Mouse (Mus musculus) hindbrain, embryonic 11.5 days (tissue): Measurements from ENCODE around the gene Bcr. TPM values are rescaled to one million over a fixed set of nuclear protein-coding genes. Genes with fewer than 3 reads are reported as not detected.

Source experiments
- ATAC-seq: fragments of 200-750 bp; cut with Nextera tagmentation; 2 replicates; pipeline ENCODE4 v1.8.0; 2017; ENCODE audit warnings: mild to moderate bottlenecking, moderate TSS enrichment, moderate library complexity; ENCODE audit not compliant: low FRiP score
- DNase-seq: peaks from one replicate; pipeline ENCODE4 v3.0.0-alpha.2; 2015; ENCODE audit warnings: low spot score
- H3K27ac ChIP-seq: fragments of 300-500 bp; sonication (generic); 2 replicates; pipeline ENCODE4 v1.5.1; 2014; ENCODE audit warnings: mild to moderate bottlenecking, low read depth, low read length
- H3K27me3 ChIP-seq: fragments of 300-500 bp; sonication (generic); 2 replicates; pipeline ENCODE4 v1.6.1; 2014; ENCODE audit warnings: mild to moderate bottlenecking, low read length, moderate library complexity, mixed read lengths; ENCODE audit not compliant: control insufficient read depth, insufficient read depth
- H3K36me3 ChIP-seq: fragments of 300-500 bp; sonication (generic); 2 replicates; pipeline ENCODE4 v1.6.1; 2014; ENCODE audit warnings: mild to moderate bottlenecking, low read length, moderate library complexity, mixed read lengths; ENCODE audit not compliant: control insufficient read depth, insufficient read depth
- H3K4me1 ChIP-seq: fragments of 300-500 bp; sonication (generic); replicated peaks from 2 replicates; pipeline ENCODE4 v1.6.1; 2014; ENCODE audit warnings: low read length, mixed read lengths; ENCODE audit not compliant: control insufficient read depth, insufficient read depth
- H3K4me2 ChIP-seq: fragments of 300-500 bp; sonication (generic); replicated peaks from 2 replicates; pipeline ENCODE4 v1.6.1; 2014; ENCODE audit warnings: mild to moderate bottlenecking, low read depth, low read length
- H3K4me3 ChIP-seq: fragments of 300-500 bp; sonication (generic); 2 replicates; pipeline ENCODE4 v1.5.1; 2014; ENCODE audit warnings: low read depth, low read length
- H3K9ac ChIP-seq: fragments of 300-500 bp; sonication (generic); 2 replicates; pipeline ENCODE4 v1.6.1; 2014; ENCODE audit warnings: low read depth, low read length
- H3K9me3 ChIP-seq: fragments of 300-500 bp; sonication (generic); 2 replicates; pipeline ENCODE4 v1.6.1; 2016; ENCODE audit warnings: low read length; ENCODE audit not compliant: control insufficient read depth
- WGBS: fragments of 180-500 bp; shearing (Covaris S2); extraction: QIAGEN DNeasy Blood & Tissue Kit; methylation state at CpG from one replicate; pipeline ENCODE4 v1.1.7; 2014; 5-methylcytosine and 5-hydroxymethylcytosine counted together
- polyA plus RNA-seq: library from polyadenylated mRNA; unstranded; fragments of >200 nt; fragmentation: Nextera tagmentation; extraction: Ambion mirVana; gene quantifications from 2 replicates; pipeline ENCODE4 v1.2.1, GENCODE M21; 2014

Bcr gene
- polyA plus RNA-seq, 1 experiment from 2014 or later: 15.2 TPM

DNA sequence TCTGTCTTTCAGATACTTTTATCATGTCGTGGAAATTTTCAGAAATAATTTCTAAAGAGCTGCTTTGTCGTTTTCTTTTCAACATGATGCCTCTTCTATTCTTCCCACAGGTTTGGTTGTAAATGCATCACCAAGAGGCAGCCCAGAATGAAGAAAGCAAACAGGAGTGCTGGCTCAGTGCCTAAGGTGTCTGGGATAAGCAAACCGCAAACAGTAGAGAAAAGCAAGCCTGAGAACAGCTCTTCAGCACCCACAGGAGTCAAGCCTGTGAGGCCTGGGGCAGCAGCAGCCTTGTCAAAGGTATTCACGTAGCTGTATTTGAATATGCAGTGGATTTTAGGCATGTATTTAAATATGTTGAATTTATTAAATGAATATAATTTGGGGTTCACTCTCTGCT lies 170.2 kb downstream of the Bcr start:
- Histone ChIP-seq H3K27me3 (no peaks in the 10 kb centered on the region), H3K36me3 (0 out of 2 replicates have a peak, but pooled peaks cover 2% of the 10 kb centered on the region), H3K9me3 (no peaks in the 10 kb centered on the region), H3K9ac (no peak overlapping the region), H3K4me3 (no peak overlapping the region), H3K4me1 (no peaks in the 10 kb centered on the region), H3K27ac (no peak overlapping the region), H3K4me2 (no peak overlapping the region)
- ATAC-seq (no peak), DNase-seq (no peak)
- WGBS: 92% methylated on average over 4 of the region's 4 CpGs

DNA sequence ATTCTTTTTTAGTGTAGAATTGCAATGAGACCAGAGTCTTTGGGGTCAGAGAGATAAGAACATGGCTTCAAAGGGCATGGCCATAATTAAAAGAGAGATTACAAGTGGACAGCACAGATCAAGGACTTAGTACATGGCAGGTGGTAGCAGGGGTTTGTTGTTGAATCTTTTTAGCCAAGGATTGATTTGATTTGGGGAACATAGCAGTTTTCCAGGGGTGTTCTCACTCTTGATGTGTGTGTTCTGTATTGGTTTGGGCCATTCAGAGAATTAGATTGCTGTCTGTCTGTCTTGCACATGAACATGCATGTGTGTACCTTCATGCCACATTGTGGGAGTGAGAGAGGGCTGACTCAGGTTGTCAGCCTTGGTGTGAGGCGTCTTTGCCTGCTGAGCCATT lies 171.5 kb downstream of the Bcr start:
- no peak for DNase-seq
- 76% methylated on average over 1 of the region's 1 CpGs for WGBS
- H3K4me1 ChIP-seq: no peaks in the 10 kb centered on the region
- no peaks in the 10 kb centered on the region for H3K27me3 ChIP-seq
- ATAC-seq: no peak
- H3K4me3 ChIP-seq: no peak overlapping the region
- no peak overlapping the region for H3K4me2 ChIP-seq
- H3K9ac ChIP-seq: no peak overlapping the region
- no peaks in the 10 kb centered on the region for H3K9me3 ChIP-seq
- H3K36me3 ChIP-seq: 0 out of 2 replicates have a peak, but pooled peaks cover 2% of the 10 kb centered on the region
- no peak overlapping the region for H3K27ac ChIP-seq

GRCm38 (mm10) chr10:75232612-75233155 lies 172.3 kb downstream of the Bcr start:
- DNase-seq (no peak), ATAC-seq (no peak)
- Histone ChIP-seq H3K9me3 (no peaks in the 10 kb centered on the region), H3K9ac (no peak overlapping the region), H3K4me3 (no peak overlapping the region), H3K4me2 (no peak overlapping the region), H3K36me3 (0 out of 2 replicates have a peak, but pooled peaks cover 2% of the 10 kb centered on the region), H3K27ac (no peak overlapping the region), H3K27me3 (no peaks in the 10 kb centered on the region), H3K4me1 (no peaks in the 10 kb centered on the region)
- 88% methylated on average over 4 of the region's 4 CpGs for WGBS

DNA sequence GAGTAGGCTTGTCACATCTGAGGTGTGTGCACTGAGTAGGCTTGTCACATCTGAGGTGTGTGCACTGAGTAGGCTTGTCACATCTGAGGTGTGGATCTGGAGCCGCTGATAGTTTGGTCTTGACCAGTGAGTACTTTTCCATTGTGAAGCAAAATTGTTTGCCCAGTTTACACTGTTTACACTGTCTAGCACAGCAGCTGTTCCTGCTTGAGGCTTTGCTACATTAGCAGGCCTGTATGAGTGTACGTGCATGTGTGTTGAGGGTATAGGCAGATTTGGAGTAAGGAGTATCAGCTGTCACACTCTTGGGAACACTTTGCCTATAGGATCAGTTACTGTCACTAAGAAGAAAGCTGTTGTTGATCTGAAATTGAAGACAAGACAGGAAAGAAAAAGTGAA lies 173.1 kb downstream of the Bcr start:
- DNase-seq (no peak), ATAC-seq (no peak)
- Histone ChIP-seq H3K9me3 (no peaks in the 10 kb centered on the region), H3K27me3 (no peaks in the 10 kb centered on the region), H3K4me1 (no peaks in the 10 kb centered on the region), H3K27ac (no peak overlapping the region), H3K4me2 (no peak overlapping the region), H3K4me3 (no peak overlapping the region), H3K36me3 (0 out of 2 replicates have a peak, but pooled peaks cover 2% of the 10 kb centered on the region), H3K9ac (no peak overlapping the region)
- 81% methylated on average over 2 of the region's 2 CpGs for WGBS

Other genes with a start within 250 kb of the Bcr start
- gene Gnaz, start 93.4 kb upstream of the Bcr start, polyA plus RNA-seq: 14.0 and 14.7 TPM in 2 replicates
- gene Rsph14, start 28.0 kb upstream of the Bcr start, polyA plus RNA-seq: 0.15 and 0.46 TPM in 2 replicates
- 6.8 and 9.3 TPM in 2 replicates for gene Rab36, start 23.5 kb upstream of the Bcr start, polyA plus RNA-seq
- gene Specc1l, start 151.5 kb downstream of the Bcr start, polyA plus RNA-seq: 21.5 and 27.3 TPM in 2 replicates